Mouse (Mus musculus) heart, adult 2 months (tissue): ENCODE measurements around the gene Med7.

Experiments used
- CTCF ChIP-seq: fragments of 200-600 bp; IDR thresholded peaks from 2 replicates; pipeline ENCODE4 v1.8.1; 2022; ENCODE audit warnings: antibody characterized with exemption, mild to moderate bottlenecking, moderate library complexity
- EP300 ChIP-seq: fragments of 200-500 bp; IDR thresholded peaks from 2 replicates; pipeline ENCODE4 v1.6.1; 2011; ENCODE audit warnings: low read depth, low read length, control low read depth; ENCODE audit not compliant: insufficient read depth
- POLR2A ChIP-seq: fragments of 200-500 bp; IDR thresholded peaks from 2 replicates; pipeline ENCODE4 v1.6.1; 2011; ENCODE audit warnings: mild to moderate bottlenecking, low read depth, low read length, control low read depth; ENCODE audit not compliant: insufficient read depth

- TF ChIP-seq EP300 (no peak), CTCF (no peak), POLR2A (no peak)
Measured at GRCm38 (mm10) chr11:46461362-46461761, 24.6 kb downstream of the Med7 start.
